Mouse (Mus musculus): ENCODE results near the gene Gm7029. TPM values are rescaled to one million over a fixed set of nuclear protein-coding genes. Genes with fewer than 3 reads are reported as not detected.
"Not testable (repeated sequence)": the region's sequence is repeated elsewhere in the genome, so short reads cannot be mapped to it uniquely, and the experiment has no call there.

The Gm7029 gene
- not detected in 2 replicates for polyA plus RNA-seq (2016; fragmentation: Nextera tagmentation; extraction: Ambion mirVana)

- H3K4me2 ChIP-seq (replicated peaks); H3K4me1 ChIP-seq; H3K4me3 ChIP-seq; H3K27me3 ChIP-seq (replicated peaks); H3K9me3 ChIP-seq; H3K9ac ChIP-seq; H3K27ac ChIP-seq; ATAC-seq (ENCODE audit: low FRiP score, low read depth): not testable (repeated sequence)
- peaks cover 13% of the 10 kb centered on the region for H3K36me3 ChIP-seq
- WGBS: 90% methylated on average over 4 of the region's 12 CpGs
Observed at GRCm38 (mm10) chr17:33873537-33873936, at the start of gene Gm7029. Gm7029 (plus strand) TSS chr17:33873837.

DNA sequence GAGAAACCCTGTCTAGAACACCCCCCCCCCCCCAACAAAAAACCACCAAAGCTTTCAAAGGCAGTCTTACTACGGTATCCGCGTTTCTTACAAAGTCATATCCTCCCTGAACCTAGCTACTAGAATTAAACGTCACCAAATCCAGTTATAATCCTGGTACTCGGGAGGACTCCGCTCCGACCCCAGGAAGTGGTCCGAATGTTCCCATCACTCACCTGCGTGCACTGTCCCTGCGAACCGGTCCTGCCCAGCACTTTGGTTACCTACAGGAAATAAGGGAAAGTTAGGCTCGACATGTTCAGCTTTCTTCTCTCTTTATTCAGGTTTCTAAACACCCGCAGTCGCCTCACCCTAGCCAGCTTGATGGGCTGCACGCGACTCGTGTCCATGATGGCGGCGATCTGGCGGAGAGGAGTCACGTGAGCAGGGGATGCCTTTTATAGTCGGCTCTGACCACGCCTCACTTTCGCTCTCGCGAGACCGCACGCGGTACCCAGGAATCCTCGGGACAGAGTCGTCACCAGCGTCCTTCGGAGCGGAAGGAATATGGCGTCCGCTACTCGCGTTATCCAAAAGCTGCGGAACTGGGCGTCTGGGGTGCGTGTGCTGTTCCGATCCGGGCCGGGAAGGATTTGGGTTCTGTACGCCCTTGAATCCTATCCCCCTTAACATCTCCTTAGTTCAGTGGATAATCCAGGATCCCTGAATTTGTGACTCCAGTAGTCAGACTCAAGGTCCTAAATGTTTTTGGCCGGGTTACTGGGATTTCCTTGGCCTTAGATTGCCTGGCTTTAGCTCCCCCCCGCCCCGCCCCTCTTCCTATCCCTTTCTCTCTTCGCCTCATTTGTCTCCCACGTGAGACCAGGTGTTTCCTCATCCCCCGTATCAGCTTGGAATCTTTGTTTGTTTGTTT lies 49.3 kb upstream of the Gm7029 start, which contains the start of the genes Rps28 and Ndufa7:
Rps28 (minus strand) TSS at position 479 of the 913 bp plus-strand sequence.
Ndufa7 (plus strand) TSS at position 489 of the 913 bp plus-strand sequence.
- peak within 1 kb of the TSS; percentile 73 for H3K4me3 ChIP-seq
- no peaks in the 10 kb centered on the region for H3K27me3 ChIP-seq (replicated peaks)
- H3K9me3 ChIP-seq: no peaks in the 10 kb centered on the region
- H3K9ac ChIP-seq: peak within 1 kb of the TSS; percentile 85
- H3K4me2 ChIP-seq (replicated peaks): peak within 1 kb of the TSS; percentile 95
- H3K27ac ChIP-seq: peak within 1 kb of the TSS; percentile 66
- H3K4me1 ChIP-seq: peaks cover 29% of the 10 kb centered on the region
- under 1% methylated on average over 51 of the region's 51 CpGs for WGBS
- H3K36me3 ChIP-seq: peaks cover 32% of the 10 kb centered on the region
- ATAC-seq (ENCODE audit: low FRiP score, low read depth): peak; percentile 92

- Histone ChIP-seq H3K4me2 (replicated peaks) (peak overlapping the region; percentile 95), H3K4me1 (peaks cover 29% of the 10 kb centered on the region), H3K4me3 (peak overlapping the region; percentile 73), H3K36me3 (peaks cover 32% of the 10 kb centered on the region), H3K9ac (peak overlapping the region; percentile 85)
- not testable (repeated sequence) for H3K27ac ChIP-seq; H3K9me3 ChIP-seq; H3K27me3 ChIP-seq (replicated peaks); ATAC-seq (ENCODE audit: low FRiP score, low read depth)
- 11% methylated on average over 6 of the region's 6 CpGs for WGBS
Observed at GRCm38 (mm10) chr17:33824997-33825330, 48.7 kb upstream of the Gm7029 start.

GRCm38 (mm10) chr17:33825462-33825861 lies 48.2 kb upstream of the Gm7029 start:
- no peak overlapping the region for H3K9ac ChIP-seq
- peaks cover 33% of the 10 kb centered on the region for H3K36me3 ChIP-seq
- 85% methylated on average over 8 of the region's 8 CpGs for WGBS

DNA sequence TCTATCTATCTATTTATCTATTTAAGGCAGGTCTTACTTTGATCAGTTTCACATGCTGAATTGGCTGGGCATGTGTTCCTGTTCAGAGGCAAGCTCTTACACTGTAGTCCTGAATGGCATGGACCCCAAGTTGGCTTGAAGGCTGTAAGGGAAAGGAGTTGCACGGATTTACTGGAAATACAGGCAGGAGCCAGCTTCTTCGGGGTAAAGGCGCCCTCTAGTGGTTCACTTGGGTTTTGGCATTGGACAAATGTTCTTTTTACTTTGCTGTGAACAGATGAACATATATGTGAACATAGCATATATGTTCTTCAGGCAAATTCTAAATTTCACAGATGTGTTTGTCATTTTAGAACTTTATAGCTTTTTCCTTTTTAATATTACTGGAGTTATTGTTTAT lies 46.8 kb upstream of the Gm7029 start:
- no peak overlapping the region for H3K27ac ChIP-seq
- no peak overlapping the region for H3K4me2 ChIP-seq (replicated peaks)
- 0% methylated on average over 3 of the region's 3 CpGs for WGBS
- no peaks in the 10 kb centered on the region for H3K9me3 ChIP-seq
- no peak for ATAC-seq (ENCODE audit: low FRiP score, low read depth)
- H3K4me1 ChIP-seq: peaks cover 25% of the 10 kb centered on the region
- no peak overlapping the region for H3K4me3 ChIP-seq
- no peak overlapping the region for H3K9ac ChIP-seq
- H3K36me3 ChIP-seq: peaks cover 36% of the 10 kb centered on the region
- no peaks in the 10 kb centered on the region for H3K27me3 ChIP-seq (replicated peaks)

More at GRCm38 (mm10) chr17:33825462-33825861, 48.2 kb upstream of the Gm7029 start:
- Histone ChIP-seq H3K27ac (no peak overlapping the region), H3K4me2 (replicated peaks) (peak overlapping the region; percentile 95), H3K27me3 (replicated peaks) (no peaks in the 10 kb centered on the region), H3K4me1 (peaks cover 29% of the 10 kb centered on the region), H3K9me3 (no peaks in the 10 kb centered on the region), H3K4me3 (no peak overlapping the region; the same call in 1 of the 2 replicates)
- ATAC-seq (ENCODE audit: low FRiP score, low read depth): no peak

GRCm38 (mm10) chr17:33828892-33829291 lies 44.7 kb upstream of the Gm7029 start:
- peaks cover 42% of the 10 kb centered on the region for H3K36me3 ChIP-seq
- no peak overlapping the region for H3K9ac ChIP-seq
- H3K4me2 ChIP-seq (replicated peaks): no peak overlapping the region
- 83% methylated on average over 2 of the region's 2 CpGs for WGBS
- H3K4me1 ChIP-seq: peaks cover 8% of the 10 kb centered on the region
- no peak for ATAC-seq (ENCODE audit: low FRiP score, low read depth)
- no peak overlapping the region for H3K4me3 ChIP-seq
- no peak overlapping the region for H3K27ac ChIP-seq
- H3K9me3 ChIP-seq: no peaks in the 10 kb centered on the region
- no peaks in the 10 kb centered on the region for H3K27me3 ChIP-seq (replicated peaks)

- H3K36me3 ChIP-seq: peaks cover 48% of the 10 kb centered on the region
- no peak for ATAC-seq (ENCODE audit: low FRiP score, low read depth)
- no peak overlapping the region for H3K9ac ChIP-seq
- no peak overlapping the region for H3K27ac ChIP-seq
- no peaks in the 10 kb centered on the region for H3K9me3 ChIP-seq
- no peaks in the 10 kb centered on the region for H3K27me3 ChIP-seq (replicated peaks)
- no peak overlapping the region for H3K4me3 ChIP-seq
- peaks cover 8% of the 10 kb centered on the region for H3K4me1 ChIP-seq
- no peak overlapping the region for H3K4me2 ChIP-seq (replicated peaks)
- 92% methylated on average over 10 of the region's 10 CpGs for WGBS
Observed at GRCm38 (mm10) chr17:33829561-33829960, 44.1 kb upstream of the Gm7029 start.

DNA sequence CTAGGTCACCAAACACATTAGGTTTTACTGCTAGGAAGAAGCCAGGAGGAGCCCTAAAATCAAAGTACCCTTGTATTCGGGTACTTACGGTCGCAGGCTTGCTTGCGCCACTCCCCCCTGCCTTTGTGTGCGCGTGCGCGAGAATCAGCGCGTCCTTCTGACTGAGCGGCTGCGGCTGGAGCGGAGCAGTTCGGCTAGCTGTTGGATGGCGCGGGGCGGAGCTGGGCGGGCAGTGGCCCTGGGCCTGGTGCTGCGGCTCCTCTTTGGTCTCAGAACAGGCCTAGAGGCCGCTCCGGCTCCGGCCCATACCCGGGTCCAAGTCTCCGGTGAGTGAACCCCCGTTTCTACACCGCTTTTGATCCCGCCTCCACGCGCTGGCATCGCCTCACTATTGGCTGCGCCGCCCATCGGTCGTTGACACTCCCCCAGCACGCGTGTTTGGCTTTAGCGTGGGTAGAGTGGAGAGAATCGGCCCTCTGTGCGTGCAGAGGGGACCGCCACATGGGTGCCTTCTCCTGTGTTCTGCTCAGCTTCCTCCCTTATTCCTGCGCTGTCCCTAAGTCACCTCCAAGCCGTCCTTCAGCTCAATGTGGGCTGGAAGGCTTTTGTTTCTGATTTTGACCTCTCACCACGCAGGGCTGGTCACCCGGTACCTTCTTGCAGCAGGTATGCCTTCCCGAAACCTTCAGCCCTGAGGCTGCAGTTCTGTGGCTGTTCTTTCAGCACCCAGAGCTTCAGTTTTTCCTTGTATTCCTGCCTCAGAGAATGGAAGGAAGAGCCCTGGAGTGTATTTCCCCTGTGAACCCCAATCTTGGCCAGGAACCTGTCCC lies 30.5 kb upstream of the Gm7029 start, which contains the start of gene Cd320:
Cd320 (plus strand) TSS at position 126 of the 830 bp plus-strand sequence.
- peak; percentile 94 for ATAC-seq (ENCODE audit: low FRiP score, low read depth)
- Histone ChIP-seq H3K4me3 (peak within 1 kb of the TSS; percentile 65), H3K27me3 (replicated peaks) (no peaks in the 10 kb centered on the region), H3K36me3 (peaks cover 20% of the 10 kb centered on the region), H3K27ac (no peak within 1 kb of the TSS), H3K4me2 (replicated peaks) (peak within 1 kb of the TSS; percentile 73), H3K4me1 (peaks cover 14% of the 10 kb centered on the region), H3K9ac (peak within 1 kb of the TSS; percentile 59), H3K9me3 (no peaks in the 10 kb centered on the region)
- under 1% methylated on average over 45 of the region's 45 CpGs for WGBS

GRCm38 (mm10) chr17:33844196-33844595 lies 29.4 kb upstream of the Gm7029 start:
- no peak for ATAC-seq (ENCODE audit: low FRiP score, low read depth)
- peak overlapping the region; percentile 35; the same call in 1 of the 2 replicates for H3K9ac ChIP-seq
- 59% methylated on average over 1 of the region's 1 CpGs for WGBS

DNA sequence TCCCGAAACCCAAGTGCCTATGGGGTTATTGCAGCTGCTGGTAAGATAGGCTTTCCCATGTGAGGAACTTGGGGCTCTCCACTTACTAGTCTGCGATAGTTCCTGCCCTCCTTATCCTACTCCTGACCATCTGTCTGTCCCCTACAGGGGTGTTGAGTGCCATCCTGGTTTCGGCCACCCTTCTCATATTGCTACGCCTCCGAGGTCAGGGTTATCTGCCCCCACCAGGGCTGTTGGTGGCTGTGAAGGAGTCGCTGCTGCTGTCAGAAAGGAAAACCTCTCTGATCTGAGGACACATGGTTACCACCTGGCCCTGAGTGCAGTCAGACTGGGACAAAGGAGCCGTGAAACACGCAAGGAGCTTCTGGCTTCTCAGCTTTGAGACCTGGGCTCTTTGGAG lies 25.5 kb upstream of the Gm7029 start:
- Histone ChIP-seq H3K27ac (no peak overlapping the region), H3K36me3 (peaks cover 29% of the 10 kb centered on the region), H3K4me1 (peaks cover 14% of the 10 kb centered on the region), H3K27me3 (replicated peaks) (no peaks in the 10 kb centered on the region), H3K4me2 (replicated peaks) (no peak overlapping the region), H3K4me3 (no peak overlapping the region), H3K9ac (no peak overlapping the region), H3K9me3 (no peaks in the 10 kb centered on the region)
- WGBS: 83% methylated on average over 8 of the region's 8 CpGs
- no peak for ATAC-seq (ENCODE audit: low FRiP score, low read depth)

More at GRCm38 (mm10) chr17:33844196-33844595, 29.4 kb upstream of the Gm7029 start:
- H3K4me1 ChIP-seq: peaks cover 14% of the 10 kb centered on the region
- no peaks in the 10 kb centered on the region for H3K9me3 ChIP-seq
- H3K27me3 ChIP-seq (replicated peaks): no peaks in the 10 kb centered on the region
- H3K4me3 ChIP-seq: no peak overlapping the region
- H3K4me2 ChIP-seq (replicated peaks): peak overlapping the region; percentile 73
- H3K27ac ChIP-seq: no peak overlapping the region
- peaks cover 19% of the 10 kb centered on the region for H3K36me3 ChIP-seq

- Histone ChIP-seq H3K4me1 (no peaks in the 10 kb centered on the region), H3K36me3 (peaks cover 29% of the 10 kb centered on the region), H3K9ac (no peak overlapping the region), H3K9me3 (no peaks in the 10 kb centered on the region), H3K27me3 (replicated peaks) (no peaks in the 10 kb centered on the region), H3K27ac (no peak overlapping the region), H3K4me3 (no peak overlapping the region), H3K4me2 (replicated peaks) (no peak overlapping the region)
- ATAC-seq (ENCODE audit: low FRiP score, low read depth): no peak
- 85% methylated on average over 1 of the region's 1 CpGs for WGBS
Observed at GRCm38 (mm10) chr17:33851331-33851730, 22.3 kb upstream of the Gm7029 start.

DNA sequence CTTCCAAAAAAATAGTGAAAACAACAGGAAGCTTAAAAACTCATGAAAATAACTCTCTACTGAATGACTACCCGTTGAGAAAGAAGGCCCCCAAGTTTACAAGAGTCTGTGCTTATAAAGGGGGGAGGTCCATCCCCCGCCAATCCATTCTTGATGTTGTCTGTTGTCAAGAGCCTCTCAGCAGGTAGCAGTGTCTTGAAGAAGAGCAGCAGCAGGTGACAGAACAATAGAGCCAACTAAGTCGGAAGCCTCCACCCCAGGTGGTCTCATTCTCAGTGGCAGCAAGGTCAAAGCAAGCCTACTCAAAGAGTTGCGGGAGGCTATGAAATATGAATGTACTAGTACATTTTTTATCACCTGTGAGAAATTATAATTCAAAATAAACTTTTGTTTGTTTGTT lies 15.8 kb upstream of the Gm7029 start:
- WGBS: 63% methylated on average over 4 of the region's 4 CpGs
- no peak overlapping the region for H3K4me3 ChIP-seq
- no peak overlapping the region for H3K9ac ChIP-seq
- 0 out of 2 replicates have a peak, but pooled peaks cover 4% of the 10 kb centered on the region for H3K9me3 ChIP-seq
- no peak overlapping the region for H3K27ac ChIP-seq
- no peaks in the 10 kb centered on the region for H3K27me3 ChIP-seq (replicated peaks)
- H3K4me1 ChIP-seq: no peaks in the 10 kb centered on the region
- H3K4me2 ChIP-seq (replicated peaks): no peak overlapping the region
- no peak for ATAC-seq (ENCODE audit: low FRiP score, low read depth)
- H3K36me3 ChIP-seq: no peaks in the 10 kb centered on the region

All from neural tube, embryonic 12.5 days (tissue).